Mouse (Mus musculus) kidney, adult 2 months (tissue): ENCODE measurements around the gene Capg. TPM values are rescaled to one million over a fixed set of nuclear protein-coding genes. Genes with fewer than 3 reads are reported as not detected.

Source experiments
- DNase-seq: peaks from one replicate; pipeline ENCODE4 v3.0.0; 2021
- H3K27ac ChIP-seq: fragments of 200-500 bp; 2 replicates; pipeline ENCODE4 v1.5.1; 2012; ENCODE audit warnings: low read depth, low read length, control low read depth, inconsistent platforms; ENCODE audit not compliant: insufficient read depth
- H3K27me3 ChIP-seq: fragments of 200-500 bp; replicated peaks from 2 replicates; pipeline ENCODE4 v1.6.1; 2012; ENCODE audit warnings: mild to moderate bottlenecking, moderate library complexity, low read length, inconsistent platforms; ENCODE audit not compliant: control insufficient read depth, insufficient read depth
- H3K36me3 ChIP-seq: fragments of 200-500 bp; 2 replicates; pipeline ENCODE4 v1.6.1; 2012; ENCODE audit warnings: mild to moderate bottlenecking, moderate library complexity, low read length, inconsistent platforms; ENCODE audit not compliant: control insufficient read depth, insufficient read depth
- H3K4me1 ChIP-seq: fragments of 200-500 bp; 2 replicates; pipeline ENCODE4 v1.6.1; 2011; ENCODE audit warnings: low read length; ENCODE audit not compliant: control insufficient read depth, insufficient read depth
- H3K4me3 ChIP-seq: fragments of 200-500 bp; 2 replicates; pipeline ENCODE4 v1.5.1; 2011; ENCODE audit warnings: mild to moderate bottlenecking, low read depth, low read length, control low read depth; ENCODE audit not compliant: insufficient read depth
- CTCF ChIP-seq: fragments of 200-500 bp; conservative IDR thresholded peaks from 2 replicates; pipeline ENCODE4 v1.5.1; 2011; ENCODE audit warnings: low read depth, mild to moderate bottlenecking, control low read depth, low read length, moderate library complexity, mixed read lengths; ENCODE audit not compliant: insufficient read depth, insufficient read length
- POLR2A ChIP-seq: fragments of 200-500 bp; IDR thresholded peaks from one replicate; pipeline ENCODE4 v1.6.1; 2011; ENCODE audit warnings: low read depth, low read length, control low read depth
- WGBS: fragments of 180-500 bp; shearing (Covaris S2); methylation state at CpG from one replicate; pipeline ENCODE4 v1.1.7; 2018; 5-methylcytosine and 5-hydroxymethylcytosine counted together
- polyA plus RNA-seq: library from polyadenylated mRNA; depleted of rRNA; stranded (reverse); fragments of >200 nt; gene quantifications from 2 replicates; pipeline ENCODE4 v1.2.3, GENCODE M21; 2012

Gene Capg
- polyA plus RNA-seq, 1 experiment = 64.3 TPM

DNA sequence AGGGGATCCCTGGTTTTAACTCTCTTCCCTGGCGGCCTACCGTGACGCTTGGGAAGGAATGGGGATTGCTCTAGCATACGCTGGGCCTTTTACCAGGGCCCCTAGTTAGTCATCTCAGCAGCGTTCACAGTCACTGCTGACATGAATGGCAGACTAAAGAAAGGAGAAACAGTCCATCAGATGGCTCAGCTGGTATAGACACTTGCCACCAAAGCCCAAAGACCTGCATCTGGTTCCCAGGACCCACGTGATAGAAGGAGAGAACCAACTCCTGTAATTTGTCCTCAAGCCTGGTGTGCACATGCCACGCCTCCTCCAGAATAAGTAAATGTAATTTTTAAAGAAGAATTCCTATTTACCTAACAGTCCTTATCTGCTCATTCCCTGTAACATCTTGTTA lies 1.2 kb downstream of the Capg start:
- WGBS = 71% methylated on average over 7 of the region's 7 CpGs
- TF ChIP-seq CTCF = no peak
- TF ChIP-seq POLR2A = no peak
- no peaks in the 10 kb centered on the region for H3K27me3 ChIP-seq
- DNase-seq = no peak
- H3K27ac ChIP-seq = no peak overlapping the region
- H3K36me3 ChIP-seq = no peaks in the 10 kb centered on the region
- no peak overlapping the region for H3K4me3 ChIP-seq
- H3K4me1 ChIP-seq = peaks cover 18% of the 10 kb centered on the region; the same call in 1 of the 2 replicates

DNA sequence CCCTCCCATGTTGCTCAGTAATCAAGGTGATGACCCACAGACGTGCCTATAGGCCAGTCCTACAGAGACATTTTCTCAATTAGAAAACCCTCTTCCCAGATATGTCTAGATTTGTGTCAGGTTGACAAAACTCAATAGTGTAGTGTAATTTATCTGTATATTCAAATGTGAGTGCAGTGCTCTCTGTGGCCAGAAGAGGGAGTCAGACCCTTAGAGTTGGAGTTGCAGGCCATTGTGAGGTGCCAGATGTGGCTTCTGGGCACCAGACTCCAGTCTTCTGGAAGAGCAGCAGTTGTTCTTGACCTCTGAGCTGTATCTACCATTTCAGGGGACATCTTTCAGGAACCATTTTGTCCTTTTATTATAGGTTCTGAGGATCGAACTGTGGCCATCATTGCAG lies 2.9 kb downstream of the Capg start:
- no peak for DNase-seq
- TF ChIP-seq POLR2A = no peak
- 0 out of 2 replicates have a peak, but pooled peaks have one; percentile 12 for TF ChIP-seq CTCF
- peaks cover 21% of the 10 kb centered on the region; the same call in 1 of the 2 replicates for H3K4me1 ChIP-seq
- no peaks in the 10 kb centered on the region for H3K36me3 ChIP-seq
- H3K4me3 ChIP-seq = no peak overlapping the region
- H3K27me3 ChIP-seq = no peaks in the 10 kb centered on the region
- WGBS = 98% methylated on average over 2 of the region's 2 CpGs
- H3K27ac ChIP-seq = no peak overlapping the region

GRCm38 (mm10) chr6:72547862-72548261 lies 3.7 kb downstream of the Capg start:
- 89% methylated on average over 3 of the region's 3 CpGs for WGBS
- H3K27me3 ChIP-seq = no peaks in the 10 kb centered on the region
- H3K4me3 ChIP-seq = no peak overlapping the region
- no peaks in the 10 kb centered on the region for H3K36me3 ChIP-seq
- no peak for TF ChIP-seq CTCF
- TF ChIP-seq POLR2A = no peak
- no peak for DNase-seq
- peaks cover 18% of the 10 kb centered on the region; the same call in 1 of the 2 replicates for H3K4me1 ChIP-seq
- H3K27ac ChIP-seq = no peak overlapping the region

GRCm38 (mm10) chr6:72549041-72549580 lies 4.9 kb downstream of the Capg start:
- Histone ChIP-seq H3K27ac (peak overlapping the region; percentile 82), H3K27me3 (no peaks in the 10 kb centered on the region), H3K4me3 (peak overlapping the region; percentile 9; the same call in 1 of the 2 replicates), H3K4me1 (peaks cover 11% of the 10 kb centered on the region; the same call in 1 of the 2 replicates), H3K36me3 (no peaks in the 10 kb centered on the region)
- 61% methylated on average over 9 of the region's 9 CpGs for WGBS
- TF ChIP-seq POLR2A (no peak), CTCF (no peak)
- no peak for DNase-seq

DNA sequence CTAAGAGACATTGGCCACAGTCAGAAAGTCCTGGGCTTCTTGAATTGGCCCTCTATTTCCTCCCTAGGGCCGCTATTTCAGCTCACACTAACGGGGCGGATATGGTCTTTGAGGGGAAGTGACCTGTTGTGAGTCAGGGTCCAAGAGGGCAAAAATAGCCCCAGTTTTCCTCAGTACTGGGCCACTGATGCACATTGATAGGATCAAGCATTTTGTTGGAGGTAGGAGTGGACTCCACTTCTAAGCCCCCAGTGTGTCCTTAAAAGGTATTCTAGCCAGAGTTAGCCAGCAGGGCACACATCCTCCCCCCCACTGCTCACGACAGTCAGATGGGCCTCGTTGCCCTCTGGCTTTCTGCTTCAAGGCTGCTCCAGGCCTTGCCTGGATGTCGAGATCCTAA lies 5.8 kb downstream of the Capg start:
- Histone ChIP-seq H3K27me3 (no peaks in the 10 kb centered on the region), H3K4me3 (no peak overlapping the region), H3K27ac (no peak overlapping the region), H3K4me1 (peaks cover 11% of the 10 kb centered on the region; the same call in 1 of the 2 replicates), H3K36me3 (no peaks in the 10 kb centered on the region)
- no peak for DNase-seq
- TF ChIP-seq CTCF (no peak), POLR2A (no peak)
- 59% methylated on average over 6 of the region's 6 CpGs for WGBS

DNA sequence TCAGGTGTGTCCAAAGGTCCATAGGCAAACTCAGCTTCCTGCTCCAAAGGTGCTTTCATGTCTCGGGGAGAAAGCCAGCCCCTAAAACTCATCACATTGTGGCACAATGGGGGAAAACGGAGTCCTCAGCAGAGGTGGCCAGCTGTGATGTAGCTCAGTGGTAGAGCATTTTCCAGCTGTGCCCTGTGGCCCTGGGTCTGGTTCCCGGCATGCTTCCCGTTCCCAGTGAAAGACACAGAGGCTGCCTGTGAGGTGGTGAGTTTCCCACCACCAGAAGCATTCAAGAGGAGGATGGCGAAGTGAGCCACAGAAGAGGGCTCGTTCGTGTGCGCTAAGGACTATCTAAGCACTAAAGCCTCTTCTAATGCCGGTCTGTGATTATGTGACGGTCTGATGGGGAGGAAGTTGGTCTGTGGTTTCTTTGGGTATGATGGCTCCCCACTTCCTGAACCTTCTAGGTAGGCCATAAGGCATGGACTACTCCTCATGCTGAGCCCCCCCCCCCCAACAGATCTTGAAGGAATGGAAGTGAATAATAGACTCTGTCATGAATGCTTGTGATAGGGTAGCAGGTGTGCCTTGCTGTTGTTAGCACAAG lies 6.4 kb downstream of the Capg start:
- H3K36me3 ChIP-seq = no peaks in the 10 kb centered on the region
- no peak overlapping the region for H3K4me3 ChIP-seq
- H3K27ac ChIP-seq = no peak overlapping the region
- WGBS = 87% methylated on average over 10 of the region's 10 CpGs
- H3K27me3 ChIP-seq = no peaks in the 10 kb centered on the region
- no peak for TF ChIP-seq CTCF
- TF ChIP-seq POLR2A = no peak
- no peak for DNase-seq
- peaks cover 11% of the 10 kb centered on the region; the same call in 1 of the 2 replicates for H3K4me1 ChIP-seq

GRCm38 (mm10) chr6:72552171-72553078 lies 8.2 kb downstream of the Capg start:
- Histone ChIP-seq H3K4me3 (peak overlapping the region; percentile 29), H3K4me1 (peaks cover 11% of the 10 kb centered on the region; the same call in 1 of the 2 replicates), H3K27me3 (no peaks in the 10 kb centered on the region), H3K27ac (peak overlapping the region; percentile 90), H3K36me3 (no peaks in the 10 kb centered on the region)
- WGBS = 14% methylated on average over 27 of the region's 27 CpGs
- no peak for TF ChIP-seq CTCF
- peak; percentile 79 for DNase-seq
